Mouse (Mus musculus) gastrocnemius, adult 8-10 months (tissue): ENCODE measurements around the gene BC030867. TPM values are rescaled to one million over a fixed set of nuclear protein-coding genes. Genes with fewer than 3 reads are reported as not detected.

Experiments used
- DNase-seq, 2 experiments: peaks; one replicate each; pipeline ENCODE4 v3.0.0; 2022; ENCODE audit warnings: low spot score in 2 of 2
- total RNA-seq, 4 experiments: library from RNA; stranded (reverse); gene quantifications; 2 replicates each; pipeline ENCODE4 v1.2.4; 2022

BC030867 gene
- total RNA-seq, 4 experiments from 2014 or later = not detected

DNA sequence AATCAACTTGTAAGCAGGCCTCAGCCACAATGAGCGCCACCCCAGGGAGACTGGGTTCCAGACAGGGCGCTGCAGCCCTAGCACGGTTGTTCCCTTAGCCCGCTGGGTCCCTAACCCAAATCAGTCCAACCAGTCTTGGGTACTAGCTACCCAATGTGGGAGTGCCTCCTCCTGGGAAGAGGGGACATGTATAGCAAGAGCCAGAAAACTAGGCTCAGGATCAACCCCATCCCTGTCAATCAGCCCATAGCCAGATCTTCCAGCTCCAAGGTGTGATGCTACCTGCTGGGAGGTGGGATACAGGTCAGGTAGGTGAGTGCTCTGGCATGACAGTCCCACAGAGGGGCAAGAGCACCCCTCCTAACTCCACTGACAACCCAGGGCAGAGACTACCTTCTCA, 41.5 kb downstream of the BC030867 start:
- no peak for DNase-seq

DNA sequence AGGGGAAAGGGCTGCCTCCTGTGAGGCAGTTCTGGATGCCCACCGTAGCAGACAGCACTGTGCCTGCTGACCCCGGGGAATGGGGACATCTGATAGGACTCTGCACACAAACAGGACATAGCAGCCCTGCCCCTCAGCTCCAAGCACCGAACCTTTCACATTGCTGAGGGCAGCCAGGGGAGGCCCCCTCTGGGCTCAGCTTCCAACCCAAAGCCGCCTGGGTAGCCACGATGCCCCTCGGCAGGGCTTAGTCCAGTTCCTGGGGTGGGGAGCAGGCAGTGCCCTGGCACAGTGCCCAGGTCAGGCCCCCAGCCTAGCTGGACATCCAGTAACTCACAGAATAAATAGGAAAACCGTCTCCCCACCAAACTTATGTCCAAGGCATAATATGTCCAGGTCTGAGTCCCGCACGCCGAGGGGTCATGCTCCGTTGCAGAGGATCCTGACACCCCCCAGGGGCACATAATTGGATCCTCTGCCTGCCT, 42.4 kb downstream of the BC030867 start:
- no peak for DNase-seq

DNA sequence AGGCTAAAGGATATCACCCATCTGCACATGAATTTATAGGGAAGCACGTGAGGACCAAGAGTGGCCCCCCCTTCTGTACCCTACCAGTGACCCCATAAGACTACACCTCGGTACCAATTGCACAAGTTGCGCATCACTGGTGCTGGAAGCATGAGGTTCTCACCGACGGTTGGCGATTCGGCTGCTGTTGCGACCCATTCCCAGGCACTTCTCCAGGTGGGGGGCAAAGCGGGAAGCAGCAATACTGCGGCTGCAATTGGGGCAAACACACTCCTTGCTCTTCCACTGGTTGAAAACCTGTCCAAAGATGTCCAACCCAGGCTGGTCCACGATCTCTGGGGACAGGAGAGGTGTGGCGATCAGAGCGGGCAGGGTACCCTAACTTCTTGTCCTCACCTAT, 45.3 kb downstream of the BC030867 start:
- DNase-seq = no peak

DNA sequence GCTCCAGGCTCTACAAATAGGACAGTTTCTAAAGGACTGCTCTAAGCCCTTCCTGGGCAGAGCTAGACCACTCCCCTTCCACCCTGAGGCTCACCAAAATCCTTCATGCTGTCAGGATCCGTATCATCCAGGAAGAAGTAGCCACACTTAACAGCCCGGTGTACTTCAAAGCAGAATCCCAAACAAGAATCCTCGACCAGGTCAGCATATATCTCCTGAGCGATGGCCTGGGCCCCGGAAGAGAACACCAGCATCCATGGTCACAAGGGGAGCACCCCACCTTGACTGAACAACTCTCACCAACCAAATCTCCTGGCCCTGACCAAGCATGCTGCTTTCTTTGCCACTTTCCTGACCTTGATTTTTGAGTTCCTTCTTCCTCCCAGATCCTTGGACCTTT, 45.7 kb downstream of the BC030867 start:
- no peak for DNase-seq

DNA sequence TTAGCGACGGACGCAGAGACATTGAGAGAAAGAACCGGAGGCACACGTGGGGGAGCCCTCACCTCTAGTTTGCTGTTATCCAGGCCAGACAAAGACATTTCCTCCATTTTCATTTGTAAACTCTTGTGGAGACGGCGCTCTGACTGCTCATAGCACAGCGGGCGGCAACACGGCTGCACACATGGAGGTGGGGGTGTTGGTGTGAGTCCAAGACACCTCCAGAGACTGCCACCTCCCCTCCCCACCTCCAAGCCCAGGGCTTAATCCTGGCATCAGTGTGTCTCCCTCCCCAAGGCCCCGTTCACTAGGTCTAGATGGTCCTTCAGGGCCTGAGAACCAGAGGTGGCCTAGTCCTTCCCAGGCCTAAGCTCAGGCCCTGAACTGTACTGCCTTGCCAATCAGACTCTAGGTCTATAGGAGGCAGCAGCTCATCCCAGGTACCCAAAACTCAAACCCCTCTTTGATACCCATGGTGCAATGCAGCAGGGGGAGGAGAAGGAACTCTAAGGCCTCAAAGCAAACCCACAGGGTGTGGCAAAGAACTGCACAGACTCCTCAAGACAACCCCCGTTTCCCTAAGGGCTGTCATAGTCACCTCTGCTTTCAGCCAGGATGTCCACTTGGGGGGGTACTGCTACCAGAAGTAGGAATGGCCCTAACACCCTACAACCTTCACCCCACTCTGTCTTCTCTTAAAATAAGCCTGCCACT, 46.4 kb downstream of the BC030867 start:
- DNase-seq = no peak

DNA sequence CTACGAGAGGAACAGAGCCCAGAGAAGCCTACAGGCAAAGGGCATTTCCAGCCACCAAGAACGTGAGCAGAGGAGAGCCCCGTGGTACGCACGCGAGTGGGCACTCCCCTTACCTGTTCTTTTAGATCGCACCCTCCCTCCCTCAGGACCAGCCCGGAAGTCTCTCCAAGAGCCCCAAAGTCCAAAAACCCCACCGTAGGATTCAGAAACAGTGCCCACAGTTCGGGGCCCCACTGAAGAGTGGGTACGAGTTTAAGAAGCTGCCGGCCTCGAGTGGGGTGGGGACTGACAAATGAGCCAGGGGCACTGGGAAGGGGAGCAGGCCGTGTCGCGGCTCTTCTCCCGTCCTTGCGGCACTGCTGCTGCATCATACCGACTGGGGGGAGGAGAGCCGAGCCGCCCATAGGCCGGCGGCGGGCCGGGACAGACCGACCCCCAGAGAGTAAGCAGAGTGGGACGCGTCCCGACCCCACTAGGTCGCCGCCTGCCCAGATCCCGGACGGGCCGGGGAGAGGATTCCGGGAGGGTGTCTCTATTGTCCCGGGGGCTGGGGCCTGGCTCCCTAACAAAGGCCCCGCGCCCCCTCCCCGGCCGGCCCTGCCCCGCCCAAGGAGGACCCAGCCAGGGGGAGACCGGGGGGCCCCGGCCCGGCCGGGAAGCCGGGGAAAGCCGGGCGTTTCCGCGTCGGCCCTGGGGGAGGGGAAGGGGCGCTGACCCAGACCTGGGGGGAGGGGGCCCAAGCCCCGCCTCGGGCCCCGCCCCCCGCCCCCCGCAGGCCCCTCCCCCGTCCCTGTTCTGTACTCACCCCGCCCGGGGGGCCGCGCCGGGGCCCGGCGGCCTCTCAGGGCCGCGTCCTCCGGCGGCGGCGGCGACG, 47.2 kb downstream of the BC030867 start:
- no peak for DNase-seq

DNA sequence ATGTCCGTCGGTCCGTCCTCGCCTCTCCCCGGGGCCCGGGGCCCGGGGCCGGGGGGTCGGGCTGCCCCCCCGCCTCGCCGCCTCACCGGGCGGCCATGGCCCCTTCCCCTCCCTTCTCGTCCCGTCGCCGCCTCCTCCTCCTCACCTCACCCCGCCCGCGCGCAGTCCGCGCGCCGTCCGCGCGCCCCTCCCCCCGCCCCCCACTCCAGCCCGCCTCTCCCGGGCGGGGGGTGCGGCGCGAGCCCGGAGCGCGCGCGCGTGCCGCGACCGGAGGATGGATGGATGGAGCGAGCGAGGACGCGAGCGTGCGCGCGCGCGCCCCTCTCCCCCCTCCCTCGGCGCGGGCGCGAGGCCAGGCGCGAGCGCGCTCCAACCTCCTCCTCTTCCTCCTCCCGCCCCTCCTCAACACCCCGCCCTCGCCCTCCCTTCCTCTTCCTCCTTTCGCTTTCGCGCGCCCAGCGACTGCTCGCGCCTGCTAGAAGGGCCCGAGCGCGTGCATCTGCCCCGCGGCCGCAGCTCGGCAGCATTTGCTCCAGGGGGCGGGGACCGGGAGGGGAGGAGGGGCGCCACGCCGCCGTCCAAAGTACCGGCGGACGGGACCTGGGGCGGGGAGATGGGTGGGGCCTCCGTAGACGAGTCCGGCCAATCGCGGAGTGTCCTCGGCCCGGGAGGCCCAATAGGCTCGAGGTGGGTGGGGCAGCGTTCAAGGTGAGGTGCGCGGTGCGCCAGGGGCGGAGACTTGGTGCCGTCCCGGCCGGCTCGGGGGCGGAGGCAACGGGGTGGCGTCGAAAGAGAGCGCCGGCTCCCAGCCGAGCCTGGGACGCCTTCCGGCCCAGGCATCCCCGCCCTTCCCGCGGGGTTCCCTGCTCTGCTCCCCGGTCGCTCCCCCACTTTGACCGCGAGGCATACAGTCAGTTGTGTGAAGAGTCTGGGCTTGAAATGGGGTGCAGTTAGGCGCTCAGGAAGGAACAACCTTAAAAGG, 48.1 kb downstream of the BC030867 start, which contains the start of gene Atxn7l3:
TSS of gene Atxn7l3 (minus strand) at position 141 of the 982 bp plus-strand sequence.
- peak; percentile 97 to 99 for DNase-seq

DNA sequence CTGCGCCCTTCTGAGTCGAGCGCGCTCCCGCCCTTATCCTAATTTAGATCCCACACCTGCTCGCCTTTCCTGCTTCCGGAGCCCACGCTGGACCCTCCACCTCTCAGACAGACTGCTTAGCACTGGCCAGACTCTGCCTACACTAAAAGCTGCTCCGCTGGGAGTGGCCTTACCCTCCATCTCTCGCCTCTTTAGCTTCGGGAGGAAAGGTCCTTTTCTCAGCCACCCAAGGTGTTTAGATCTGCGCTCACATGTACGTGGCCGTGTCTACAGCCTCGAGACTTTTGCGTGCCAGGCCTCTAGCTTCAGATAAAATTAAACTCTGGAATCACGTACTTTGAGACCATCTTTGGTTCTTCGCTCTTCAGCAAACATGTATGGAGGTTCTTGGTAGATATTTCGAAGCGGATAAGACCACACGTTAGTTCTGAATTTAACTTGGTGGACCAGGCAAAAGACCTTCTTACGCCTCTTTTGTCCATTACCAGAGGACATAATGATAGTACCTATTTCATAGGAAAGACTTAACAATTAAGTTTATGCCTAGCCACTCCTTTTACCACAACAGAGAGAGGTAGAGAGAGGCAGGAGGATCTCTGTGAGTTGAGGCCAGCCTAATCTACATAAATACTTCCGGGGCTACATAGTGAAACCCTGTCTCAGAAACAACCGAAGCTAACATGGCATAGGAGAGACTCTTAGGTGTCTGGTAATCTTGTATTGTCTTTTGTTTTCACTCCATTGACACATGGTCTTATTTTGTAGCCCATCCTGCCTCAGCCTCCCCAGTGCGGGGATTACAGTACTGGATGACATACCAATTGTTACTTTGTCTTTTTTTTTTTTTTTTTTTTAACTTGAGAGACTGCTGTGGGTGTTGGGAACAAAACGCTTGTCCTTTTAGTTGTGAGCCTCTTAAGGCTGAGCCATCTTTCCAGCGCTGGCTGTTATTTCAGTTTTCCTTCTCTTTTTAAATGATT, 49.2 kb downstream of the BC030867 start:
- no peak for DNase-seq

DNA sequence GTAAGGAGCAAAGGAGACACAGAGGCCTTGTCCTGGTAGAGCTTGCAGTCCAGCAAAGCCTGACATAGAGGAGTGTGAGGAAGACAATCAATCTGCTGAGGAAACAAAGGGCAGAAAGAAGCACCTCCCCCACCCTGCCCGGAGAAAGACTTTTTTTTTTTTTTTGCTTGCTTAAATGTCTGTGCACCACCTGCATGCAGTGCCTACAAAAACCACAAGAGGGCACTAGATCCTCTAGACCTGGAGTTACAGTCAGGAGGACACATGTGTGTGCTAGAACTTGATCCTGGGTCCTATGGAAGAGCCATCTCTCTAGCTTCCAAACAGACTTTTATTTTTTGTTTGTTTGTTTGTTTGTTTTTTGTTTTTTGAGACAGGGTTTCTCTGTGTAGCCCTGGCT, 51.2 kb downstream of the BC030867 start:
- no peak for DNase-seq

DNA sequence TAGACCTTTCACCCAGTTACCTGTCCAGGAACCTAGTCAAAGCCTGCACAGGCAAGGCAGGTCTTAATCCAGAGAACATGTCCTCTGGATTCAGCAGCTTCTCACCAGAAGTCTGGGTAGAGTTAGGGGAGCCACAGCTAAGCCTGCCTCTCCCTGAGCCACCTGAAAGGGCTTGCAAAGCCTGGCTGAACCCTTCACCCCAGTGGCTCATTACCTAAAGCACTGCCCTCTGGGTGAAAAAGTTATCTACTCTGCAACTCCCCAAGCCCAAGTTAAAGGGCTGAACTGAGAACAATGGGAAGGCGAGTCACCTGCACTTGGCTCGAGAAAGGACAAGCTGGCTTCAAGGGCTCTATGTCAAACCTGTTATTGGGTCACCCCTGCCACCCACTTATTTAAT, 55.5 kb downstream of the BC030867 start:
- no peak for DNase-seq

DNA sequence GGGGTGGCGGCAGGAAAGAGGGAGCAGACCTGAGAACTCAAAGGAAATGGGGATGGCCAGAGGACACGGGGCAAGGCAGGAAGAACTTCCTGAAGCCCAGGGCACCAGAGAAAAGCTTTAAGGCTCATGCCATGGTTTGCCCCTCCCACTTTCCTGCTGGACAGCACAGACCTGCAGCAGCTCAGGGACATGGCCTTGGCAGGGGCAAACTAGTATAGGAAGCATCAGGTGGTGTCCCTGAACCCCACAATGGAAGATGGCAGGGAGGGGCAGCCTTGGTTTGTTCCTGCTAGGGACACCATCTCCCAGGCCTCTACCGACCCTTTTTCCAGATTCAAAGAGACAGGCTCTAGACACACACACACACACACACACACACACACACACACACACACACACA, 56.7 kb downstream of the BC030867 start:
- no peak for DNase-seq

DNA sequence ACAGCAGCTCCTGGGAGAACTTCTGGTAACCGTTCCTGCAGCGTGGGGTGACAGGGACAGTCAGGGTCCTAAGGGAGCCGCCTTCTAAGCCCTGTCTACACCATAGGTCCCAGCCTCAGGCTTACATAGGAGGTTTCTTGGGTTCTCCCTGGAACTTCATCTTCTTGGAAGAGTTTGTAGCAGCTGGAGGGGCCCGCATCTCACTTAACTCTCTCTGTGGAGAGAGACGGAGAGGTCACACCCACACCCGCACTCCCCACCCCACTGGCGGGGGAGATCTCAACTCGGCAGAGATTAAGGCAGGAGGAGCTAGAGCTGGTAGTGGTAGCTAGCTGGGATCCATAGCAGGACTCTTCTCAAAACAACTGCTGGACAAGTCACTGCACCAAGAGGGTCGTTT, 59.4 kb downstream of the BC030867 start:
- DNase-seq = no peak

DNA sequence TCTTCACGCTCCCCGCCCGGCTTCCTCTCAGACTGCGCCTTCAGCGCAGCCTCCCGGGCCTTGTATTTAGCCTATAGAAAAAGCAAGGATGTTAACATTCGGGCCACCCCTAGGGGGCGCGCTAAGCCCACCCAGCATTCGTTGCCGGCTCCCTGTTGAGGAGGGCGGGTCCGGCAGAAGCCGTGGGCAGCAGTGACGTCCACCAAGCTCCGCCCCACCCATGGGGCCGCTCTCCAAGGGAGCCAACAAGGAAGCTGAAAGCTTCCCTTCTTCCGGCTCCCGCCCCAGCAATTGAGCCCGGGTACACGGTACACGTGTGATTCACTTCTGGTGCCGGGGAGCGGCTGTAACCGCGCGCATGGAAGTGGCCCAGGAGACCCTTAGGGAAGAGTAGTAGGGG, 60.3 kb downstream of the BC030867 start:
- DNase-seq = peak; percentile 94 to 96

DNA sequence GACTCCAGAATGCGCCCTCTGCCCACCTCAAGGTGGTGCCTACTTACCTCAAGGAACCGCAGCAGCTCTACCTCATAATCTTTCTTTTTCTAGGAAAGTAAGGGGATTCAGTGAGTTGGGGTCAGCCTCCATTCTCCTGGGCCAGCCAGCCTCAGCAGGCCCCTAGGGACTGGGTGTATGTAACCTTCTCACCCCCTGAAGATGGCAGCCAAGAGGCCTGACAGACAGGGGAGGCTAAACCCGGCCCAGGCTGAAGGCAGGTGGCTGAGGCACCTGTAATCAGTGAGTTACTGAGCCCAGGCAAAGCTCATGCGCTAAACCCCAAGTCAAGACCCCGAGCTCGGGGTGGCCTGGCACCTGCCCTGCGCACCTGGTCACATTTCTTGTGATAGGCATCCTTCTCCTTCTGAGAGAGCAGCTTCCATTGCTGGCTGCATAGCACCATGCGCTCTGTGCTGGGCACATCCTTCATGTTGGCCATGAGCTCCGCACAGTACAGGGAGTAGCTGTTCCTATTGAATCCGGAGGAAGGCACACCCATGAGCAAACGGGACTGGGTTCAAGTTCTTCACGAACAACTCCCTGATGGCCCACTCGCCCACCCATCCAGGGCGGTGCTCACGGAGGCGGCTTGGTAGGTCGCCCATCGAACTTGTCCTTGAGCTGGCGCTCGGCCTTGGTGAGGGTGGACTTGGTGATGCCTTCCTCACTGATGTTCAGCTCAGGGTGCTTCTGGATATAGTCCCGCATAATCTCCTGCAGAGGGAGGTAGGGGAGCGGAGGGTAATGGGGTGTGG, 61.3 kb downstream of the BC030867 start:
- no peak for DNase-seq

DNA sequence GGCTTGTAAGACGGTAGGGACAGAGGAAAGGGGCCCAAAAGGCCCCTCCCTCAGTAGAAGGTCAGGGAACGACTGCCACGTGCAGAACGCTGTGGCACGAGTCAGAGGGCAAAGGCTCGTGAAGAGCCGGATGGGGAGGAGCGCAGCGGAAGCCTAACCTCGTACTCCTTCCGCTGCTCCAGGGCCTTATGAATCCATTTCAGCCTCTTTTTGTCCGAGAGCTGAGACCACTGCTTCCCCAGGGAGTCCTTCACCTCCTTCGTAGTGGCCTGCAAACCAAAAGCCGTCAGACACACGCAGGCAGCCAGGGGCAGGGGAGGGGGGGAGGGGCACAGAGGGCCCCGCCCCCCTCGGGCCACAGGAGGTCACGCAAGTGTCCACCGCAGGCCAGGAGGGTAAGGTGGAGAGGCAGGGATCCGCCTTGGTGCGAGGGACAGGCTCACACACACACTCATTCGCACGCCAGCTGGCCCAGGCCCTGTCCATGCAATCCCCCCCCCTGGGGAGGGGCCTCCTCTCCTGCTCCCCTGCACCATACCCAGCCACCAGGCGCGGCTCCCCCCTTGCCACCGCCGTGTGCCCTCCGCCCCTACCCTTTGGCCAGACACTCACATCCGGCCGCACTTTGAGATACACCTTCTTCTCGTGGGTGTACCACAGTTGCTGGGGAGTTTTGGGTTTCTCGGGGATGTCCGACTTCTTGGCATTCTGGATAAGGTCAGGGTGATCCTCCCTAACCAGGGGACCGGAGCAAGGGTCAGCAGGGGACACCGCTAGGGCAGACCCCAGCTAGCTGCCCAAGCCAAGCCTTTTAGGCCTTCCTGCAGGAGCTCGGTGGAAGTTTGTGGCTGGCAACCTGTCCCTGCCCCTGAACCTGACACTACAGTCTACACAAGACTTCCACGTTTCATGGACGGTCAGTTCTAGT, 62.4 kb downstream of the BC030867 start:
- no peak for DNase-seq

DNA sequence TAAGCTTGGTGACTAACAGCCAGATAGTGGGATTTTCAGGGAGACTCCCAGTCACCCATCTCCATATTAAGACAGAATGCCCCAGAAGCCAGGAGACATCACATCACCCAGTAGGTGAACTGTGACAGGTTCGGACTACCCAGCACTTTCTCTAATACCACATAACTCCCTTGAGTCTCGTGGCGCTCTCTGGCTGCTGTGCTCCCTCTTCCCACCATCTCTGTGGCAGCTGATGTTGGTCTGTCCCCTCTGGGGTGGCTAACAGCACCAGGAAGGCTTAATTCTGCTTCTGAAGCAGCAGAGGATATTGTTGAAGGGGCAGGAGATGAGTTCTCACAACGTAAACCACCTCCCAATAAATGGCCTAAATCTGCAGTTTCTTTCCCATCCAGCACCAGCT, 63.3 kb downstream of the BC030867 start:
- DNase-seq = no peak

DNA sequence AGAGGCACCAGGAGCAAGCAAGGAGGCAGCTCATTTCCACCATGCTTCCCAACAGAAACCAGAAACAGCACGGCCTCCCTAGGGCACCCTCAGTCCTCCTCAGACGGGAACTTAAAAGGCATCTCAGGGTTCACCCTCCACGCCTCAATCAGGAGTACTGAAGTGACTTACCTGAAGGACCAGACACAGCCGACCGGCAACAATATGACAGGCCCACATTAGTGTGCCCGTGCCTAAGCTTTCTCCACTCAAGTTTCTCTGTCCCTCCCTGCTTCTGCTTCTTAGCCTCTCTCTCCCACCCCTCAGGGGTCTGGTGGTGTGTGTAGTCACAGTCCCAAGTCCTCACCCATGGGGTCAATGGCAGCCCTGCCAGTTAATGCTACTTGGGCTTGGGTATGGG, 63.9 kb downstream of the BC030867 start:
- no peak for DNase-seq

DNA sequence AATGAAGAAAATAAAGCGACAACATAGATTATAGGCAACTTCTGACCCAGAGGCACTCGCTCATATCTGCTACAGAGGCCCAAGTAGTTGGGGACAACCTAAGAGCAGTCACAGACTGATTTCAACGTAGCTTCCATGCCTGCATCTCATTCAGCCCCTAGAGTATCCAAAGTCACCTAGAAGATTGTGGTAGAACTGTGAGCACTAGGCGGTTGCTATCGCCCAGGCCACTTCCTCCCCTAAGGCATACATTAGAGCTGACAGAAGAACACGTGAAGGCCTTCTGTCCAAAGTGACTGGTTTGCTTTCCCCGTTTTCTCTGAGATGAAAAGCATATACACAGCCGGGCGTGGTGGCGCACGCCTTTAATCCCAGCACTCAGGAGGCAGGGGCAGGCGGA, 65.6 kb downstream of the BC030867 start:
- DNase-seq = no peak
